Mouse (Mus musculus) liver, postnatal 0 days (tissue): ENCODE results near the gene Ambra1.

Experiments used
- CTCF ChIP-seq: sonication (generic); IDR thresholded peaks from 2 replicates; pipeline ENCODE4 v1.5.1; 2016; ENCODE audit warnings: antibody characterized with exemption, low read depth
- EP300 ChIP-seq: IDR thresholded peaks from 2 replicates; pipeline ENCODE4 v1.6.1; 2016; ENCODE audit warnings: antibody characterized with exemption, low read depth, mild to moderate bottlenecking

DNA sequence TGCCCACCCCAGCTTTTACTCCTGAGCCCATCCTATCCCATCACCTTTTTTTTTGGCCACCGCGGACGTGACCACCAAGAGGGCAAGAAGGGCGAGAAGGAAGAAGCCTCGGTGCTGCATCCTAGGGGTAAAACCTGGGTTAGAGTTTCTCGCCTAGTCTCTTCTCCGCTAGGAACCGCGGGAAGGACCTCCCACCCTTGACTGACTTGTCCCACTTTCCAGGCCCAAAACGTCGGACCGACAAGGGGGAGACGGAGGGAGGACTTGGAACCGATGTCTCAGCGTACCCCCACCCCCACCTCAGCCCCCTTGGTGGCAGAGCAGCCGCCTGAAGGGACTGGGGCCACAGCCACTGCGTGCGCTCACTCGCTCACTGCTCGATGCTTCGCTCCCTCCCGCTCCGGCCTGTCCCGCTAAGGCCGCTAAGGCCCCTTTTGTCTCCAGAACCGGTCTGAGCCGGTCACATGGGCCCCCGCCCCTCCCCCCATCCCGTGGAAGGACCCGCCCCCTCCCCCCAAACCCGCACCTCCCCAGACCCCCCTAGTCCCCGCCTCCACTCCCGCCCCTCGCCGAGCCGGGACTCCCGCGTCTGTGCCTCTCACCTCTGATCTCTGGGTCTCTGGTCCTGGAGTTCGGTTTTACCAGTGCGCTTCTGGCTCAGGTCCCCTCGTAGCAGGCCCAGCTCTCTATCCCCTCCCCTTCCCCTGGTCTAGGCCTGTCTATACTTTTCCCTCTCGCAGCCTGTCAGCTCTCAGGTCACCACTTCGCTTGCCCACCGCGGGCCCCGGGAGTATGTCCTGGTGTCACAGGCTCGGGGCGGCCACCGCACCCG is 201.6 kb downstream of the Ambra1 start:
- no peak for TF ChIP-seq CTCF
- TF ChIP-seq EP300, result no peak
